Mouse (Mus musculus) right cerebral cortex, postnatal 14 days (tissue): Measurements from ENCODE around the gene Sema4d.

ENCODE experiments used
- DNase-seq: peaks from one replicate; pipeline ENCODE4 v3.0.0; 2022

Gene Sema4d

GRCm38 (mm10) chr13:51813621-51814615, 20.4 kb upstream of the Sema4d start:
- DNase-seq: no peak

- peak; percentile 44 for DNase-seq
Observed at GRCm38 (mm10) chr13:51808141-51808540, 14.6 kb upstream of the Sema4d start.

- peak; percentile 9 for DNase-seq
Observed at GRCm38 (mm10) chr13:51806220-51806619, 12.7 kb upstream of the Sema4d start.

- no peak for DNase-seq
Observed at GRCm38 (mm10) chr13:51805634-51806033, 12.1 kb upstream of the Sema4d start.

GRCm38 (mm10) chr13:51800921-51801320, 7.4 kb upstream of the Sema4d start:
- DNase-seq: no peak

GRCm38 (mm10) chr13:51799735-51800522, 6.4 kb upstream of the Sema4d start:
- no peak for DNase-seq

GRCm38 (mm10) chr13:51797899-51798746, 4.6 kb upstream of the Sema4d start:
- DNase-seq: no peak

- DNase-seq: no peak
Observed at GRCm38 (mm10) chr13:51793948-51794347, 401 bp upstream of the Sema4d start.

- DNase-seq: peak; percentile 43
Observed at GRCm38 (mm10) chr13:51792729-51793424, 670 bp downstream of the Sema4d start.

- DNase-seq: no peak
Observed at GRCm38 (mm10) chr13:51792135-51792573, 1.4 kb downstream of the Sema4d start.

- no peak for DNase-seq
Observed at GRCm38 (mm10) chr13:51791604-51792003, 1.9 kb downstream of the Sema4d start.

- DNase-seq: no peak
Observed at GRCm38 (mm10) chr13:51790793-51791192, 2.8 kb downstream of the Sema4d start.

GRCm38 (mm10) chr13:51787858-51788257, 5.7 kb downstream of the Sema4d start:
- DNase-seq: no peak

- no peak for DNase-seq
Observed at GRCm38 (mm10) chr13:51786616-51787015, 6.9 kb downstream of the Sema4d start.

GRCm38 (mm10) chr13:51784476-51784875, 9.1 kb downstream of the Sema4d start:
- no peak for DNase-seq

- DNase-seq: no peak
Observed at GRCm38 (mm10) chr13:51783857-51784256, 9.7 kb downstream of the Sema4d start.

GRCm38 (mm10) chr13:51780509-51781155, 12.9 kb downstream of the Sema4d start:
- DNase-seq: no peak

GRCm38 (mm10) chr13:51778983-51779962, 14.3 kb downstream of the Sema4d start:
- no peak for DNase-seq

GRCm38 (mm10) chr13:51778351-51778982, 15.1 kb downstream of the Sema4d start:
- no peak for DNase-seq
